Mouse (Mus musculus): ENCODE data around the gene Nol8. TPM values are rescaled to one million over a fixed set of nuclear protein-coding genes. Genes with fewer than 3 reads are reported as not detected.

The Nol8 gene
- polyA plus RNA-seq (2017; shearing (Covaris generic)): 10 to 100 TPM; 48.0 to 55.4 TPM

DNA sequence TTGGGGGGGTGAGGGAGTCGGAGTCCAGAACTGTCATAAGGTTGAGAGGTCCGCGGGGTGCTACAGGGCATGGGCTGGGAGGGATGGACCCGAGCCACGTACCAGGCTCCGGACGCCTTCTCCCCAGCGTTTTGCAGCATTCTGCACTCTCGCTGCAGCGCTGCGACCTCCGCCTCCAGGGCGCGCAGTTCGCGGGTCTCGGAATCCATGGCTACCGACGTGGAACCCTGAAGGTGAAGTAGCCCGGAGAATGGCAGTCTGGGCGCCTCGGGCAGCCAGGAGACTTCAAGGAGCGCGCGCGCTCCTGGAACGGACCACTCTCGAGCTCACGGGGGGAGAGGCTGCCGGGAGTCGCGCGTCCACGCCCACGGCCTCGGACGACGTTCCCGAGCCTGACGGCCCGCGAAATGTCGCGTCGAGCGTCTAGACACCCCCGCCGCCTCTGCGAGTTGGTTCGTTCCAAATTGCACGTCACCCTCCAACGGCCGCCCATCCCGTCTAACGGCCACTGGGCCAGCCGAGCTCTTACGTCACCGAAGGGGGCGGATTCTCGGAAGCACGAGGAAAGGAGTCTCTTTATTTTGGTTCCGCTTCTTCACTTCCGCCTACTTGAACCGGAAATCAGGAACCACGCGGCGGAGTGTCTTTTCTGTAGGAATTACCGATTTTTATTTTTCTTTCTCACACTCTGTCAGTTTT, at the start of gene Nol8, which contains the start of gene Cenpp:
Nol8 (plus strand) TSS at position 598 of the 699 bp plus-strand sequence.
Cenpp (minus strand) TSS at position 305 of the 699 bp plus-strand sequence.
- peak; percentile 94 for ATAC-seq

DNA sequence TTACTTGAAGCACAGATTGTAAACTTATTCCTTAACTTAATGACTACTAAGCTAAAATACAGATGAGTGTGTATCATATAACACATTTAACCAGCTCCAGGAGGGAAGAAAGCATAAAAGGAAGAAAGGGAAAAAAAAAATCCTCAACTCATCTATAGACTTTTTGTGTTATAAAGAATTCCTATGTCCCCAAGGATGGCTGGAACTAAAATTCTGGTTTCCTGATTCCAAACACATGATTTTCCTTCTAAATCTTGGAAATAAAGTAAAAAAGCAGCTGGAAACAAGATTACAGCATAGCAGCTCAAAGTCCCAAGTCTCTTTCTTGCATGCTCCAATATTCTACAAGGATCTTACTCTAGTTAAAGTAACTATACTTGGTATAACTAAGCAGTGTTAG, 49.3 kb upstream of the Nol8 start:
- no peak for ATAC-seq

DNA sequence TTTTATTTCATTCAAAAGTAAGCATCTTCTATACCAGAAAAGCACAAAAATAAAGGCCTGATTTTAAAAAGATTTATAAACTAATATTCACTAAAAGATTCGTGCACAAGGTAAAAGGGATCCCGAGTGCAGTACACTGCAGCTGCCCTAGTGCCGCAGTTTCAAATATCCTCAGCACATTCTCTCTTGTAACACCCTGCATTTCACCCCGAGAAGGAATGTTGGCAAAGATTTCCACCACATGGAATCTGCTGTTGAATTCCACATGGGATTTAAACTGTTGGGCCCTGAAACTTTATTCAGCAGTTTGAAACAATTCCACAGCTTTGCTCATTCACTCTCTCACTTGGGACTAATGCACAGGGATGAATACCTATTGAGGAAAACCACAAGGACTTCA, 45.2 kb upstream of the Nol8 start, which contains the start of gene Ogn:
Ogn (plus strand) TSS at position 333 of the 400 bp plus-strand sequence.
- no peak for ATAC-seq

DNA sequence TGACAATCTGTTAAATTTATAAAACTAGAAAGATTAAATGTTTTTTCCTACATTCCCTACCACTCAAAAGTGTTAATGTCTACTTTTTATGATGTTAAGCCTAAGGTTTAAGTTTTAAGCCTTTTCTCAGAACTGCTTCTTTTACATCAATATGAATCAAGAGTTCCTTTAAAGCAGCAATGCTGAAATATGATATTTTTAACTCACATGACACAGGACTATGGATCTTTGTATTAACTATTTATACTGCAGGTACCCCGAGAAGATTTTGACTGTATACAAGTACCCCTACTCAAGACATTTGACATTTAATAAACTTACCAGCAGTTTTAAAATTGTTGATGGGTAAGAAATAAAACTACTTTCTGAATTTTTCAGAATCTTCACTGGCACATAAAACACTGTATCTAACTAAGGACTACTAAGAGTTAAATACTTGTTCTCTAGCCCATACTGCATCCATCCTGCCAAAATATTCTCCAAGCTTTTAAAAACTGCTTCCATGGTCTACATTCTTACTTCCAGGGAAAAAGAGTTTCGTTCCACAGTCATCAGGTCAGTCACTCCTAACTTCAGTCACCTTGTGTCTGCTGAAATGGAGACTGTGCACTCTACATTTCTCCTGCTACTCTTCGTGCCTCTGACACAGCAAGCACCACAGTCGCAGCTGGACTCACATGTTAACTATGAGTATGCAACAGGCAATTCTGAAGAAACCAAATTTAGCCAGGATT, 44.1 kb upstream of the Nol8 start:
- no peak for ATAC-seq

DNA sequence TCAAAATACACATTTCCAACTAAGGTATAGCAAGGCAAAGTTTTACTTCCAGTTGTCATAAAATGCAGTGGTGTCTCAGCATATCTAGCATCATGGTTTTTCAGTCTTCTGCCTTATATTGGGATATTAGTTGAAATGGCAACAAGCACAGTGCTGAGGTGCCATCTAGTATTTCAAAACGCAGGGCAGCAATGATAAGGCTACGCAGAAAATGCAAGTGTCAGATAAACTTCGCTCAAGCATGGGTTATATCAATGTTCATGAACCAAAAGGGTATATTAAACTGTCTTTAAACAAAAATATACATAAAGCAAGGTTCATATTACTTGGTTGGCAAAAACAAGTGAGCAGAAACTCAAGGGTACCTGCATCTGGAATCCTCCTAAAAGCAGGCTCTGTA, 35.9 kb upstream of the Nol8 start:
- ATAC-seq: no peak

DNA sequence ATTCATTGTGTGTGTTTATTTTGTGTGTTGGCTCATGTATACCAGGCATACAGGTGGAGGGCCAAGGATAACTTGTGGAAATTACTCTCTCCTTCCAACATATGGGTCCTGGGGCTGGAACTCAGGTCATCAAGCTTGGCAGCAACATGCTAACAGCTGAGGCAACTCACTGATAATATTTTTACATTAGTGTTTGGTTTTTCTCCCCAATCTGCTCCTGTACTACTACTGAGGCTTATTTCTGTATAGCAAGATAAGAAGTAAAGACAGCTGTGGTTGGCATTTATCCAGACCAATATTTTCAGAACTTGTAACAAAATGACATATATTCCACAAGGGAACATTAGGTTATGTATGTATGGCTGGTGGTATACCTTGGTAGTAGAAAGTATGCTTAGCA, 34.5 kb upstream of the Nol8 start:
- no peak for ATAC-seq

DNA sequence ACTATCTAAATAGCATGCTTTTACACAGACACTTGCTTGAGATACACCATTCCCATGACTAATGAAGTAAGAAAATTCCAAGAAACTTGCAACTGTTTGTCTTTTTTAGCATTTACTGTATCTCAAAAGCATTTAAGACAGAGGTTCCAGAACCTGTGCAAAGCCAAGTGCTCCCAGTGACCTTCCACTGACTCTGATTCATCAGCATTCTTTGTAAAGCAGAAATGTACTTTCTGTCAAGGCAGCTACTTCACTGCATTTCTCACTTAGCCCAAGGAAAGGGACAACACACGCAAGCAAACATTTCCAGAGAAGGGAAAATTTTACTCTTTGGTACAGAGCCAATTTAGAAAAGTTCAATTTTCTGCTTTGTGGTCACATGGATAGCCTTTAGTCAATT, 29.7 kb upstream of the Nol8 start:
- ATAC-seq: no peak

DNA sequence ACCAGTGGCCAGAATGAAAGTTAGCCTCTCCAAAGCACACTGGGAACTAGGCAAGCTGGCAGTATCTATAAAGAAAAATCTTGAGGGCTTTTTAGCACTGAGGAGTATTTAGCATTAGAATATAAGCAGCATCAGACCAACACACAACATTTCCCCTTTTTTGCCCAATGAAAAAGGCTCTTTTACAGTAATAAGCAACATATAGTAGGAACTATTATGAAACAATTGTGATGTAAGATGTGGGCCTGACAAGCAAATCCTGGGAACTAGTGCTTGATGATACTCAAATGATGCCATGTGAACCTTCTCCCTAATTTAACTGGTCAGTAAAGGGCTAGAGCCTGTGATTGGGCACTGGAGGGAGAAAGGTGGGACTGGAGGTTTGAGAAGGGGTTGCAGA, 24.7 kb upstream of the Nol8 start:
- no peak for ATAC-seq

DNA sequence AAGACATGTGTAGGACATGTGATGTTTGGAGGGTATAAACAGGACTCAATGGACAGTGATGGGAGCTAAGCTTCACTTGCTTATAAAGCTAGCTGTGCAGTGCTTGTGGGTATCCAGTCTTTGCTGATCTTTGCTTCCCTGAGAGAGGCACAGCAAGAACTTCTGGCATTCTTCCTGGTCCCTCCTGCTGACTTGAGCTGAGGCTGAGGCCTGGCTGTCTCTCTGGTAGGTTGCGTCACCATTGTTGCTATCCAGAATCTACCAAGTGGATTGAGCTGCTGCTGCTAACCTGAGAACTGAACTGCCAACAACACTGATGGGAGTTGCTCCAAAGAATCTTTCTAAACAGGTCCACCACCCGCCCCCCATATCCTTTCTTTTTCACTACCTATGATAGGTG, 23.8 kb upstream of the Nol8 start:
- no peak for ATAC-seq

DNA sequence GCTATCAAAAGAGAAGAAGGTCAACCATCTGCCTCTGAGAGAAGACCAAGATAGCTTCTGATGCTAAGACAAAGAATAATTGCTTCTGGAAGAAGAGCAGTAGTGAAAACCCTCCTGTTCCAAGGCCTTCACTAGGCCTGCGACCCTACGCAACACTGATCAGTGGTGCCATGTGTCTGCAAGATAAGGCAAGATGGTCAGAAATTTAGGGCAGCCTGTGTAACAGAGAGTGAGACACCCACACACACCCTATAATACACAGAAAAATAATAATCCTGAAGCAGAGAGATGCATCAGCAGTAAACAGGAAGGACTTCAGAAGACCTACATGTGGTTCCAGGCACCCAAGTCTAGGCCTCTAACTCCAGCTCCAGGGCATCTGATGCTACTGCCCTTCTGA, 12.9 kb upstream of the Nol8 start:
- ATAC-seq: no peak

DNA sequence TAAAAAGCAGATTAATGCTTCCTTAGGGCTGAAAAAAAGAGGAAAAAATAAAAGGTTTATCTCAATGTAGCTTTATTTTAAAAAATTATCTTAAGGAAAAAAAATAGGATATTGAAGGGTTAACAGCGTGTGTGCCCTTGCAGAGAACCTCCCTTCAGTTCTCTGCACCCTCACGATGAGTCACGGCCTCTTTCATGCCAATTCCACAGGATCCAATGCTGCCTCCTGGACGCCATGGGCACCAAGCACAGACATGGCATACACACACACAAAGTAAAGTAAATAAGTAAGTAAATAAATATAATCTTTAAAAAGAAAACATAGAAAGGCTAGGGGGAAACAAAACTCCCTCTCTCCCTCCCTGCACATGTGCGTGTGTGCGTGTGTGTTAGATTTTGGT, 10.2 kb upstream of the Nol8 start:
- ATAC-seq: no peak

DNA sequence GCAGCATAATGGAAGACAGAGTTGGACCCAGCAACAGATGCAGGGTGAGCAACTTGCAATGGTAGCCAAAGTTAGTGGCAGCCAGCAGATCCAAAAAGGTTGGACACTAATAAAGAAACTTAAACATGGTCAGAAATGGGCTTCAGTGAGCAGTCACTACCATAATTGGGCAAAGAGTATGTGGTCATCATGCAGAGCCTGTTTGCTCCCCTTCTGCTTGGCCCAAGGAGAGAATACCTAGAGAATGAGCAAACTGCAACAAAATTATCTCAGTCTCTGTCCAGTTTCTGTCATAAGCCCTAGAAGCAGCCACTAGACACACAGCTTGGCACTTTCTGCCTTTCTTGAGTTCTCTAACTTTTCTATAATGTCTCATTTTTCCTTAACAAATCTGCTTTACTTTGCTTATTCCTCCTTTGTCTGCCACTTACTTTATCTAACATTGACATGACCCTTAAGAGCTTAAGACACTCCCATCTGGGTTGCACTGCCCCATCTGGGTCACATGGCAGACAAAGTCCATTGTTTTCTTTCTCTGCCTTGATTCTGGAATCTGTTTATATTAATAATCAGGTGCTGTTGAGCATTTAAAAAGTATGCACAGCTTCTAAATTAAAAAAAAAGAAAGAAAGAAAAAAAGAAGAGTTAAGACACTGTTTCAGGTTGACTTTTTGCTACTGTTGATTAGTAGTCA, 9.1 kb upstream of the Nol8 start:
- no peak for ATAC-seq

DNA sequence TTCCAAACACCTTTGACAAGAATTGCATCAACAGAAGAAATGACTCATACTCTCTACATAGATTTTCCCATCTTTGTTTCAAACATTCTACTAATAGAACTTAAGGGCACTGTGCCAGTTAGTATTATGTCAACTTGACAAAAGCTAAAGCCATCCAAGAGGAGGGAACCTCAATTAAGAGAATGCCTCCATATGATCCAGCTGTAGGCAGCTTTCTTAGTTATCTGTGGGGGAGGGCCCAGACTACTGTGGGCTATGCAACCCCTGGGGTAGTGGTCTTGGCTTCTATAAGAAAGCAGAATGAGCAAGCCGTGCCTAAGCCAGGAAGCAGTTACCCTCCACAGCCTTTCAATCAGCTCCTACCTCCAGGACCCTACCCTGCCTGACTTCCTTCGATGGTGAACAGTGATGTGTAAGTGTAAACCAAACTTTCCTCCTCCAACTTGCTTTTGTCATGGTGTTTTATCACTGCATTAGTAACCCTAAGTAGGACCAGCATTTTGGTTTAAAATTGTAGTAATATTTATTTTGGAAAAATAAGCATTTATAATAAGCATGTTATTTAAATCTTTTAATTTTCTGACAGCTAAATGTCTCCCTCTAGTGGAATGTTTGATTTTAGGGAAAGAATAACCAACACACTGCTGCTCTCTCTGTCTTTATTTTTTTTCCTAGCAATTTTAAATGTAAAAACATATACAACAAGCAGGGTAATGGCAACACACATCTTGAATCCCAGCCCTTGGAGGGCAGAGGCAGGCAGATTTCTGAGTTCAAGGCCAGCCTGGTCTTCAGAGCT, 7.9 kb upstream of the Nol8 start:
- peak; percentile 37 for ATAC-seq

DNA sequence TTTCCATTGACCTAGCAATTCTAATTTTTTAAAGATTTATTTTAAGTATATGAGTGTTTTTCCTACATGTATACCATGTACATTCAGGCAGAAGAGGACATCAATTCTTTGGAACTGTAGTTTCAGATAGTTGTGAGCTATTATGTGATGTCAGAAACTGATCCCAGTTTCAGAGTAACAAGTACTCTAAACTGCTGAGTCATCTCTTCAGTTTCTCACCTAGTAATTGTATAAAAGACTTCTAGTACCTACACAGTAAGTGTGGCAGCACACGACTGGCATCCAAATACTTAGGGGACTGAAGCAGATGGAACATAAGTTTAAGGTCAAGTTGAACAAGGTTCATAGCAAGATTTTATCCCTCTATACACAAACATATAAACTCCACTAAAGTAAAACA, 6.9 kb upstream of the Nol8 start:
- no peak for ATAC-seq

DNA sequence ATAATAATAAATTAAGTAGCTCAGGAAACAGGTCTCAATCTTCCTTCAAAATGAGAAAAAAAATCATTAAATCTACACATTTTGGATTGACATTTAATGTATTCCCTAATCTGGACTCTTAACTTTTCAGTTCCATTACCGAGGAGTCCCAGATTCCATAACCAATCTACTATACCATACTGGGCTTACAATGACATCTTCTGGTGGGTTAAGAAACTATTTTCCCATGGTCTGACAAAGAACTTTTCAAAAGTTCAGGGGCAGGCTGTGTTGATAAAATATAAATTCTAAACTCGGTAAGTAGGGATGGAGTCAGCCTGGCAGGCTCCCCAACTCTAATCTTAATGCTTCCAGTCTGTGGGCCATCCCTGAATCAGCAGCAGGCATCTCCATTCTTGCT, 1.7 kb upstream of the Nol8 start:
- ATAC-seq: no peak

DNA sequence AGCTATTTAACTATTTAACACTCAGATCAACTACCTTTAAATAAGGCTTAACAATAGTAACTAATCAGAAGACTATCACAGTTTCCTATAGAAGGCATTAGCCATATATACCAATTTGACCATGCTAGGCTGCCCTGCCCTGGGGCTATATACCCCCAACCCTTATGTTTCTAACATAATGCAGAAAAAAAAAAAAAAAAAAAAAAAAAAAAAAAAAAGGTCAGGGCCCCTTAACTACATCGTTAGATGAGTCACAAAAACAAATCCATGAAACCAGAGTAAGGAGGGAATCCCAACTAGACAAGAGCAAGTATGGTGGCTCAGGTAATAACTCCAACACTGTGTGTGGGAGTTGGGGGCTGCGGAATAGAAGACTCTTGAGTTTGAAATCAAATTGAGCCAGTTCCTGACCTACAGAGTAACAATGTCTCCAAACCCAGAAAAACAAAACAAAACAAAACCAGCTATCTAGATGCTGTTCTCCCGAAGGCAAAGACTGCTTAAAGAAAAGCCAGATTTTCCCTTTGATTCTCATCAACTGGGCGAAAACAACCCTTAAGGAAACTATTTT, 1.0 kb upstream of the Nol8 start:
- no peak for ATAC-seq

DNA sequence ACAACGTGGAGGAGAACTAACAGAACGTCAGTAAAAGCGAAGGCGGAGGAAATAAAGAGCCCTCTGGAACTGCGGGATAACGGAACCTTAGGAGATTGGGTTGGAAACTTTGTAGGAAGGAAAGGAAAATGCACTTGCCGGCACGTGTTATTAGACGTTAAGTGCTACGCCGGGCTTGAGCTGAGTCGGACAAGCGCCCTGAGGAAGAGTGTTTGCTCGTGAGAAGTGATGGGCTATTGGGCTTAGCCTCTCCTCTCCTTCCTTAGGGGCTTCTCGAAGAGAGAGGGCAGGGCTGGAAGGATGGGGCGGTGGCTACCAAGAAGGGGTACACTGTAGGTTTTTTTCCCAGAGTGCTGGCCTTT, 283 bp downstream of the Nol8 start:
- peak; percentile 5 for ATAC-seq

DNA sequence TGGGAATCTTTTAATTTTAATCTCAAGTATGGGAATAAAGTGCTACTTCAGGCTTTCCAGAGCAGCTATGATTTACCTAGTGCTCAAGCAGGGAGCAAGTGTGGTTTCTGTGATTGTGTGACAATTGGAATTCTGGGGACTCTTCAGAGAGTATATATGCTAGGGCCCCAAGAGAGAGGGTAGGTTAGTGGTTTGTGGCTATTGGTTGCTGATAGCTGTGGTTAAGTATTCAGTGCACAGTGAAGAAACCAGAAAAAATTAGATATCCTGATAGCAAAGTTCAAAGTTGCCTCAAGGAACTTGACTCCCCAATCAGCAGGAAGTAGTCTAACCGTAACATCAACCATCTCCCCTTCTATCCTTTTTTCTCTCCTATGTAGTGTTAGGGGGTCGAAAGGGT, 24.9 kb downstream of the Nol8 start:
- ATAC-seq: no peak

DNA sequence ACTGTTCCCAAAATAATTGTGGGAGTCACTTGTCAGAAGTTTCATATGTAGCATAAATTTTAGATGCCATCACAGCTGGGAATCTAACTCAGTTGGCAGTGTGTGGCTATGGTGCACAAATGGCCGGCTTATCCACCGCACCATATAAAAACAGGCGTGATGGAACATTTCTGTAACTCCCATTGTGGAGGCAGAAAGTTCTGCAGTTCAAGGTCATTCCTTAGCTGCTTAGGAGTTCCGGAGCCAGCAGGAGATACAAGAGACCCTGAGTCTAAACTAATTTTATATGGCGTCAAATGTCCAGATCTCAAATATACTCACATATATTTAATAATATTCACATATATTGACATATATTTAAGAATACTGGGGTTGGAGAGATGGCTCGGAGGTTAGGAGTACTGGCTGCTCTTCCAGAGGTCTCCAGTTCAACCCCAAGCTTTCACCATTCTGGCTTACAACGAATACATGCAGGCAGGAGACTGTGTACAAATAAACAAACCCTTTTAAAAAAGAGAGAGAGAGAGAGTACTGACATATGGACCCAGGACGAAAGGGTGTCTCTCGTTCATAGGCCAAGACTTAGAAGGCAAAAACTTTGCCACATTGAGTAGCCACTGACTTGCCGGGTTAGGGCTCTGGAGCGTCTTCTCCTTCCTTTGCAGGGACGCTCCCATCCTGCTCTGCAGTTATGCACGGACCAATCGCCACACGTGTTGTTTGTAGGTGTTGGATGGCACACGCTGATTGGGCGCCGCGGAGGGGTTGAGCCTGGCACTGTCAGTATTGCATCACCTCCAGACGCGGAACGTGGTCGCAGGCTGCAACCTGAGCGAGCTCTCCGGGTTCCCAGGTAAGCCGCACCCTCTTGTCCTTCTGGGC, 28.7 kb downstream of the Nol8 start, which contains the start of gene Iars:
Iars (plus strand) TSS at position 750 of the 882 bp plus-strand sequence.
- ATAC-seq: peak; percentile 100

DNA sequence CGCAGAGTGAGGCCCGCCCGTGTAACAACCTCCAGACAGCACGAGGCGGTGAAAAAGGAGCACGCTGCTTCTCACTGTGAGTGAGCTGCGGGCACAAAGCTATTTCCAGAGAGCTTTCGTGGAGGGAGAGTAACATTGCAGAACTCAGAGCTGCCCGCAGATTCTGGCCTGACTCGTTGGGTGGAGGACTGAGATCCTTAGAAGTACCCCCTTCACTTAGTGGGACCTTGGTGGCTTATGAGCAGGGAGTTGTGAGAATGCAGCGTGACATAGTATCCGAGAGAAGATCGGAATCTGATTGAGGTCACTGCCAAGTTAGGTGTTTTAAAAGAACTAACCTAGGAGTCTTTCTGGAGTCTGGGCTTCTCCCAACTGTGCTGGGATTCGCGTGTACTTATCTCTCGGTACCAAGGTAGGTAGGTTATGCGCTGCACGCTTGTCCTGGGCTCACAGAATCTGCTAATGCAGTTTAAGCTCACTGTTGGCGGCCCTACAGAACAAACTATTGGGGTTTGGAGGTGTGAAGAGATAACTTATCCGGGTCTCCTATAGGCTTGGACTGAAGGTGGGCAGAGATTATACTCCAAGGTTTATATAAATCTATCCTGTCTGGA, 29.5 kb downstream of the Nol8 start:
- ATAC-seq: no peak

DNA sequence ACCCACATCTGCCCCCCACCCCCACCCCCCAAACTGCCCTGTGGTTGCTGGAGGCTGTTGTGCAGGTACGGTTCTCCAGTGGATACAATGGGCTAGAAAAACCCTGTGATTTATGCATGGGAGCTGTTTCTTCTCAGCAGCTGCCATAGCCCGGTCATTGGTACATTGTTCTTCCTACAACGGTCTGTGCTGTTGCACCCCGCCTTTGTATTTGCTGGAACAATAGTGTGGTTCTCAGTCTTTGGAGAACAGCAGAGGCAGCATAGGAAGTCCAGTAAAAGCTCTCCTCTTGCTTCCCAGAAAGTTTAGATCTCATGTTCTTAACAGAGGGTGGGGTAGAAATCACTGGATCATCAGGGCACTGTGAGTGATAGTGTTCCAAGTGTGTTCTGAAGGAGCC, 31.4 kb downstream of the Nol8 start:
- no peak for ATAC-seq
